Mouse (Mus musculus) ovary, postnatal 36 days (tissue): ENCODE measurements around the gene Opalin.

Experiments
- DNase-seq: peaks from one replicate; pipeline ENCODE4 v3.0.0; 2022; ENCODE audit warnings: low spot score, mixed read lengths

Opalin gene

DNA sequence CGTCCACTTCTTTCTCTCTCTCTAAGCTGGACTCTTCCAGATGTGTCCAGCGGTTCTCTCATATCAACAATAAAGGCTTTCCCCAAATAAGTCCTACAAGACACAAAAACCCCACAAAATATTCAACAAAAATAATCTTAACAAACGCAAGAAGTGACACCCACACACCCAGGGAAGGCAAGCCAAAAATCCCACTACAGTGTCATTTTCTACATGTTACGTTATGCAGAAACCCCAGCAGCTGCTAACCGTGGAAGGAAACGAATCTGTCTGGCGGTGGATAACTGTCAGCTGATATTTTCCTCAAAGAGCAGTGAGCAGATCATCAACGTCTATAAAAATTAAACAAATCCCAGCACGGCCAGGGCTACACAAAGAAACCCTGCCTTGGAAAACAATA, 62.9 kb downstream of the Opalin start:
- no peak for DNase-seq

GRCm38 (mm10) chr19:41013591-41013990, 63.3 kb downstream of the Opalin start:
- no peak for DNase-seq
